Mouse (Mus musculus): ENCODE measurements around the gene F3. TPM values are rescaled to one million over a fixed set of nuclear protein-coding genes. Genes with fewer than 3 reads are reported as not detected.
"Not testable (repeated sequence)": the region's sequence is repeated elsewhere in the genome, so short reads cannot be mapped to it uniquely, and the experiment has no call there.

F3 gene
- polyA plus RNA-seq, 1 experiment = not detected

DNA sequence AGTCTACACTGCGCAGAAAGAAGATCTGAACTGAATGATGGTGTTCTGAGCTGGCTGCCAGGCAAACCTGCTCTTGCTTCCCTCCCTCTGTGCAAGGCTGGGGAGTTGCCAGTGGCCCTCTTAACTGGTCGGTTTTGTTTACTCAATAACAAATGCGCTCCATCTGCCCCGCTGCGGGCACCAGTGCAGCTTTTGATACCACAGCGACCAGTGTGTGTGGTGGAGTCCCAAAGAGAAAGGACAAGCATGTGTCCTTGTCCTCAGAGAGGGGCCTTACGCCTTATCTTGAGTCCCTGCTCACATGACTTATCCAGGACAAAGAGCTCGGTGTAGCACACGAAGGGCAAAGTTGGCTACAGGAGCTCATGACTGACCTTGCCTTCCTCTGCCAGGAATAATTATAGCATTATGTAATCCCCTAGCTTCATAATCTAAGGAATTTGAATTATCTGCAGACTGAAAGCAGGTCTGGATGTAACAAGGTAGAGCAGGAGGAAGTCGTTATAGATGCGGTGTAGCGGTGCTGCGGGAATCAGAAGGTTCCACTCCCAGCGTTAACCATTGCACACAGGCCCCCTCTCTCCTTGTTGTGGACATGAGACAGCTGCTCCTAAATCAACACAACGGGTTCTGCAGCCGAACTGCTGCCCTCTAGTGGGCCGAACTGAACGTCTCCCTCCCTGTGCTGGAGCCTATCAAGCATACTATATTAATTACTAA, 12.8 kb downstream of the F3 start:
- Histone ChIP-seq H3K9me3 (peaks cover 4% of the 10 kb centered on the region; the same call in 1 of the 2 replicates), H3K4me3 (replicated peaks) (no peak overlapping the region), H3K36me3 (replicated peaks; ENCODE audit: low read length) (no peaks in the 10 kb centered on the region), H3K4me1 (peaks cover 27% of the 10 kb centered on the region), H3K27me3 (replicated peaks) (peaks cover 48% of the 10 kb centered on the region)
- no peak for TF ChIP-seq FLI1 (IDR thresholded peaks at IDR 0.05; ENCODE audit: low read length)
- no peak for TF ChIP-seq GATA1 (IDR thresholded peaks at IDR 0.05; ENCODE audit: borderline replicate concordance, low read length)

DNA sequence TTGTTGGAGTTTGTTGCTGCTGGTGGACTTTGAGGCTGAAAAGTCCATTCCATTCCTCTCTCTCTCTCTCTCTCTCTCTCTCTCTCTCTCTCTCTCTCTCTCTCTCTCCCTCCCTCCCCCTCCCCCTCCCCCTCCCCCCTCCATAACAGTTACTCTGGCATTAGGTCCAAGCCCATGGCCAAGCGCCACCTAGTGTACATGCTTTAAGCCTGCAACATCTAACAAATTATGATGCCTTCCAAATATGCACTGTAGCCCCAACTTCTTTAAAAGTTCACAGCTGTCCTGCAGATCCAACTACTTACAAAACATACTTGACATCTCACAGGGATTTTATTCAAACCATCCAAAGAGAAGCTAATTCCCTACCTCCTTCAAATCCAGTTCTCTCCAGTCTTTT, 14.1 kb downstream of the F3 start:
- Histone ChIP-seq H3K9me3 (peaks cover 4% of the 10 kb centered on the region; the same call in 1 of the 2 replicates), H3K36me3 (replicated peaks; ENCODE audit: low read length) (no peaks in the 10 kb centered on the region), H3K4me1 (peaks cover 27% of the 10 kb centered on the region), H3K4me3 (replicated peaks) (no peak overlapping the region), H3K27me3 (replicated peaks) (peaks cover 42% of the 10 kb centered on the region)
- TF ChIP-seq GATA1 (IDR thresholded peaks at IDR 0.05; ENCODE audit: borderline replicate concordance, low read length) (no peak), FLI1 (IDR thresholded peaks at IDR 0.05; ENCODE audit: low read length) (no peak)

DNA sequence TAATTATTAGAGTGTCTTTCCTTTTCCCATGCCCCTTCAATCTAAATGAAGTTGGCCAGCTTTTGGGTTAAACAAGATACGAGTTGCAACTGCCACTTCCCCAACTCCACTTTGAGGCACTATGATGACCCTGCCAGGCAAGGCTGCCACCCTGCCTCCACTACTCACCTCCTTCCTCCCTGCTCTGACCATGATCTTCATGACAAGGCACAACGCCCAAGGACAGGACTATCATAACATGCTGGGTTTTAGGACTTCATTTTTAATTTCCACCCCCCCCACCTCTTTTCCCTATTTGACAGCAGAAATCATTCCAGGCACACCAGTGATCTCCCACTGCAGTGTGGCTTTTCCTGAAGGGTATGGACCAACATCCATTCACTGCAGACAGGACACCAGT, 14.6 kb downstream of the F3 start:
- Histone ChIP-seq H3K27me3 (replicated peaks) (peaks cover 39% of the 10 kb centered on the region), H3K4me1 (peaks cover 27% of the 10 kb centered on the region), H3K4me3 (replicated peaks) (no peak overlapping the region), H3K36me3 (replicated peaks; ENCODE audit: low read length) (no peaks in the 10 kb centered on the region), H3K9me3 (peaks cover 4% of the 10 kb centered on the region; the same call in 1 of the 2 replicates)
- TF ChIP-seq FLI1 (IDR thresholded peaks at IDR 0.05; ENCODE audit: low read length) = no peak
- TF ChIP-seq GATA1 (IDR thresholded peaks at IDR 0.05; ENCODE audit: borderline replicate concordance, low read length) = no peak

DNA sequence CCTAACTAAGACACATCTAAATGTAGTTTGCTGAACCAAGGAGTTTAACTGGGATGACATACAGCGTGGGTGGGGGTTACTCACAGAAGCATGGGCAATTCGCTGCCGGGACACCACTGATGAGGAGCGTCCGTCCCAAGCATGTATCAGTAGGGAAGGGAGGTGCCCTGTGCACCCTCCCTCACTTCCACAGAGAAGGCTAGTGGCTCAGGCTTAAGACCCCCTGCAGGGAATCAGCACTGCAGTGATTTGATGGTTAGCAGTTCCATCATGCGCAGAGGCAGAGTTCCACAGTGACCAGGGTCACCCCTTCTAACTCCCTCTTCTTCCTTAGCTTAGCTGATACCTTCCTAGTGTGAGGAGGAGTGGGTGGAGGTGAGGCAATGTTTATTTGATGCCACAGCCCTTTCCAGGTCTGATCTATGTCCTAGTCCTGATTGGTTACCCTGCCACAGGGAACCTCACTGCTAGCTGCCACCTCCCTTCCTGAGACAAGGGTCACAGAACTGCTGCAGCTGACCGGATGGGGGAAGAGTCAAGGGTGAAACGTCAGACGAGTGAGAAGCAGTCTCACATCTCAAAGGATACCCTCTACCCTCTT, 15.5 kb downstream of the F3 start:
- no peaks in the 10 kb centered on the region for H3K36me3 ChIP-seq (replicated peaks; ENCODE audit: low read length)
- peaks cover 27% of the 10 kb centered on the region for H3K4me1 ChIP-seq
- peaks cover 4% of the 10 kb centered on the region; the same call in 1 of the 2 replicates for H3K9me3 ChIP-seq
- H3K4me3 ChIP-seq (replicated peaks) = no peak overlapping the region
- peaks cover 35% of the 10 kb centered on the region for H3K27me3 ChIP-seq (replicated peaks)
- TF ChIP-seq GATA1 (IDR thresholded peaks at IDR 0.05; ENCODE audit: borderline replicate concordance, low read length) (no peak), FLI1 (IDR thresholded peaks at IDR 0.05; ENCODE audit: low read length) (no peak)

DNA sequence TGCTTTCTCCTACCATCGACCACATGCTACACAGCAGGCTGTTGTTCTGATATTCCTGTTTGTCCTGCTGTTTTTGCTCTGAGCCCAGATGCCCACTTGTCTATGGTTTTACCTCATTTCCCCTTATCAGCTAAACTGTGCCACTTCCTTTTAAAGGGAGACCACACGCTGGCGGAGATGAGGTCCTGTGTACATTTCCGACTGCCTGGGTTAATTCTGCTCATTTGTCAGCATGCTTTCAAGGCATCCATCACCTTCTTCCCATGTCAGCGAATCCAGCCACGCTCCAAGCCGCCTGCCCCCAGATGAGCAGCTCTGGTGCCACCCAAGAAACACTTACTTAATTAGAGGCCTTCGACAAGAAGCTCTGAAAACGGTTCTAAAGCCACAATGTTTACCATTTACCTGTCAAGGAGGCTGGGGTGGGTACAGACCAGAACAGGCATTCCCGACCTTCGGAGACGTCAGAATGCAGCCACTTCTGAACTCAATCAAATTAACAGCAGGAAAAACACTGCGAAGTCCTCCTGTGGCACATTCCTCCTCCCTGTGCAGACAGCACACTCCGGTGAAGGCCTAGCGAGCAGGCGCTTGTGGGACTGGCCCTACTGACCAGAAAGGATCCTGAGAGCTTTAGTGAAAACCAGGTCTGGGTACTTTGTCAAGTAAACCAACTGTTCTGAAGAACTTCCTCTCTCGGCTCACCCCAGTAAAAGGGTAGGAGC, 16.3 kb downstream of the F3 start:
- Histone ChIP-seq H3K36me3 (replicated peaks; ENCODE audit: low read length) (no peaks in the 10 kb centered on the region), H3K27me3 (replicated peaks) (peaks cover 33% of the 10 kb centered on the region), H3K4me3 (replicated peaks) (peak overlapping the region; percentile 62), H3K4me1 (peaks cover 27% of the 10 kb centered on the region), H3K9me3 (peaks cover 4% of the 10 kb centered on the region; the same call in 1 of the 2 replicates)
- TF ChIP-seq FLI1 (IDR thresholded peaks at IDR 0.05; ENCODE audit: low read length) (no peak), GATA1 (IDR thresholded peaks at IDR 0.05; ENCODE audit: borderline replicate concordance, low read length) (no peak)

DNA sequence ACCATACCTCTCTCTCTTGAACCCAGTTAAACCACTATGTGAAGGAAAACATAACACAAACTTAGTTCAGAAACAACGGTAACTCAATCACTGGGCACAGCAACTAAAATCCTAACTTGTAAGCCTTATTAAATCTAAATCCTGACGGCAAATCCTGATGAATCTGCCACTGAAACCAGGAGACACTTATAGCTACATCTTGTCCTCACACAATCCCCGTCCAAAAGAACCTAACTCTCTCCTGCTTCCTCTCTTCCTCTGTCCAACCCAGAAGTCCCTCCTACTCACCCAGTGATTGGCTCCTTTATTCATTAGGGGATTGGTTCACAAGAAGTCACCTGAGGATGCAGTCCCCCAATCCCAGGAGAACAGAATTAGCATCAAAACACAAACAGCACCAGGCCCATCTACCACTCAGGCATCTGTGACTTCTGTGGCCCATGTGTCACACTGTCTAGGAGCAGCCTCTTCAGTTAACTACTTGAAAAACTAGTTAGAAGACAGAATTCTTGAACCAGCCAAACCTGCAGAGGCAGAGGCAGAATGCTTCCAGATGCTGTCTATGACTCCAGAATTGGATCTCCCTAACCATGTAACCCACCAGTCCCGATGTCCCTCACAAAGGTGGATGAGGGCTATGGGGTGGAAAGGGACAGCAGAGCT, 18.0 kb downstream of the F3 start:
- Histone ChIP-seq H3K4me1 (peaks cover 21% of the 10 kb centered on the region), H3K27me3 (replicated peaks) (peaks cover 28% of the 10 kb centered on the region)
- H3K9me3 ChIP-seq; H3K4me3 ChIP-seq (replicated peaks); H3K36me3 ChIP-seq (replicated peaks; ENCODE audit: low read length): not testable (repeated sequence)

DNA sequence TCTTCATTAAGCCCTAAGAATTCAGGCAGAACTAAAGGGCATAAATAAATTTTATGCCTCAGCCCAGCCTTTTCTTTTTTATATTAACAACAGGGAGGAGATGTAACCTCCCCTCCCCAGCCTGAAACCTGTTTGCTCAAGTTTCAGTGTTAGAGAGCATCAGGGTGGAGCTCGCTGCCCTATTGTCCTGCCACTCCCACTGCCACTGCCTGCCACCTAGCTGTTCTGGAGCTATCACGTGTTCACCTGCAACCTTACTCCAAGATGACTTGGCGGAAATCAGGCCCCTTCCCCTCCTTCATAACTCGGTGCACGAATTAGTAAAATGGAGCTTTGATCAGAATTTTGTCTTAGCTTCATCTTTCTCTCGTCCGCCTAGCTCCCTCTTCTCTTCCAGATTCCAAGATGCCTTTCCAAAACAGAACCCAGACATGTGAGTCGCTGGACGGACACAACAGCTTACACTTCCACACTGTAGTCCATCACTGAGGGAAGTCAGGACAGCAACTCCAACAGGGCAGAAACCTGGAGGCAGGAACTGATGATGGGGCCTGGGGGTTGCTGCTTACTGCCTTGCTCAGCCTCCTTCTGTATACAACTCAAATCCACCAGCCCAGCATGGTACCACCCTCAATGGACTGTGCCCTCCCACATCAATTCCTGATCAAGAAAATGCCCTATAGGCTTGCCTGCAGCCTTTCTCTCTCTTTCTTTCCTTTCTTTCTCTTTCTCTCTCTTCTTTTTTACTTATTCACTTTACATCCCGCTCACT, 31.2 kb downstream of the F3 start:
- Histone ChIP-seq H3K4me1 (peaks cover 11% of the 10 kb centered on the region), H3K4me3 (replicated peaks) (peak overlapping the region; percentile 33)
- H3K27me3 ChIP-seq (replicated peaks); H3K9me3 ChIP-seq; H3K36me3 ChIP-seq (replicated peaks; ENCODE audit: low read length): not testable (repeated sequence)

DNA sequence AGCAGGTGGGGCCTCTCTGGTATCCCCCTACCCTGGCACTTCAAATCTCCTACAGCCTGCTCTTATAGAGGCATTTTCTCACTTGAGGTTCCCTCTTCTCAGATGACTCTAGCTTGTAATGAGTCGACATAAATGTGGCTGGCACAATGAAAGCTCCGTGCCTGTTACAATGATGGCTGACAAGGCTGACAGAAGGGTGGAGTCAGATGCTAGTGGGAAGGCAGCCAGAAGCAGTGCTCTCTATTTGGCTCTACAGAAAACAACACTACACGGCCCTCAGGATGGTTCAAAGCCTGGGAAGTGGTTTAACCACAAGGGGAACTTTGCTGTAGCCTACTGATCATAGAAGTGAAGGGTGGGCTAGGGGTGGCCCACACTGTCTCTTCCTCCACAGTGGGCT, 31.8 kb downstream of the F3 start:
- H3K27me3 ChIP-seq (replicated peaks) = peaks cover 2% of the 10 kb centered on the region
- H3K9me3 ChIP-seq = no peaks in the 10 kb centered on the region
- TF ChIP-seq GATA1 (IDR thresholded peaks at IDR 0.05; ENCODE audit: borderline replicate concordance, low read length) (no peak), FLI1 (IDR thresholded peaks at IDR 0.05; ENCODE audit: low read length) (no peak)
- peak overlapping the region; percentile 40 for H3K4me3 ChIP-seq (replicated peaks)
- peaks cover 9% of the 10 kb centered on the region for H3K36me3 ChIP-seq (replicated peaks; ENCODE audit: low read length)
- H3K4me1 ChIP-seq = peaks cover 11% of the 10 kb centered on the region

DNA sequence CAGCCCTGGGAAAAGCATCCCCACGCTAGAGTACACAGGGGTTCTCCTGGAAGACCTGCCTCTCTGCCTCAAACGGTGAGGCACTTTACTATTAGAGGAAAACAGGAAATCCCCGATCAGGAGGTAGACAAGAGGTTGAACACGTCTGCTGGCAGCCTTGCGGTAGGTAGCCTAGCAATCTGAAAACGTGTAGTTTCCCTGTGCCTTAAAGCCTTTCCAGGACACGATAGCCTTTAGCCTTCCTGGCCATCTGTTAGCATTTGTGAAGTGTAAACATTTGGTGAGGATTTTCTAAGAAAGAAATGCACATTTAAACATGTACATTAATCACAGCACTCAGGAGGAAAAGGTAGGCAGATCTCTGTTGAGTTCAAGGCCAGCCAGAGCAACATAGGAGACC, 35.0 kb downstream of the F3 start:
- Histone ChIP-seq H3K4me3 (replicated peaks) (no peak overlapping the region), H3K36me3 (replicated peaks; ENCODE audit: low read length) (peaks cover 11% of the 10 kb centered on the region), H3K9me3 (no peaks in the 10 kb centered on the region), H3K4me1 (peaks cover 11% of the 10 kb centered on the region), H3K27me3 (replicated peaks) (peaks cover 2% of the 10 kb centered on the region)
- TF ChIP-seq FLI1 (IDR thresholded peaks at IDR 0.05; ENCODE audit: low read length) = no peak
- TF ChIP-seq GATA1 (IDR thresholded peaks at IDR 0.05; ENCODE audit: borderline replicate concordance, low read length) = no peak
